ENCODE assay signal across 20 mouse cellular contexts in genomic region chr7:25172669-25173068, GRCm38 (mm10). TPM values are rescaled to one million over a fixed set of nuclear protein-coding genes. Genes with fewer than 3 reads are reported as not detected.
A peak's percentile ranks its signal among the peaks of the same experiment; 100 is the strongest.
DNase-seq lines count a peak whose midpoint lies in the region; ATAC-seq lines count a peak whose summit lies in the region.
"Had no signal": no experiment of that assay in that cellular context is flagged by ENCODE, and none has a peak within 500 bp of the region (broad histone marks: within the 10 kb centered on the region; RNA-seq: fewer than 3 reads in every experiment).

No protein-coding gene starts in this region.

- no peaks in the 10 kb centered on the region for H3K36me3 ChIP-seq in forebrain, embryonic 12.5 days (replicated peaks)
- H3K36me3 ChIP-seq in forebrain, embryonic 13.5 days (ENCODE audit: poor library complexity, severe bottlenecking): no peaks in the 10 kb centered on the region
- no peaks in the 10 kb centered on the region for H3K36me3 ChIP-seq in embryonic facial prominence, embryonic 11.5 days (replicated peaks; ENCODE audit: control insufficient read depth, insufficient read depth, low read depth, low read length)
- no peaks in the 10 kb centered on the region for H3K36me3 ChIP-seq in hindbrain, embryonic 16.5 days (ENCODE audit: control insufficient read depth, insufficient read depth, low read length)
- no peaks in the 10 kb centered on the region for H3K36me3 ChIP-seq in neural tube, embryonic 12.5 days
- H3K36me3 ChIP-seq: forebrain, embryonic 15.5 days; heart, embryonic 15.5 days had no signal

- WGBS in forebrain, embryonic 12.5 days: 46% methylated on average over 5 of the region's 5 CpGs
- WGBS in forebrain, embryonic 13.5 days: 51% methylated on average over 5 of the region's 5 CpGs
- WGBS in embryonic facial prominence, embryonic 11.5 days: 8% methylated on average over 5 of the region's 5 CpGs
- WGBS in hindbrain, embryonic 16.5 days: 18% methylated on average over 5 of the region's 5 CpGs
- WGBS in neural tube, embryonic 12.5 days: 37% methylated on average over 5 of the region's 5 CpGs

- no peaks in the 10 kb centered on the region for H3K9me3 ChIP-seq in forebrain, embryonic 12.5 days
- H3K9me3 ChIP-seq in forebrain, embryonic 13.5 days (replicated peaks): no peaks in the 10 kb centered on the region
- H3K9me3 ChIP-seq in embryonic facial prominence, embryonic 11.5 days (replicated peaks; ENCODE audit: control insufficient read depth, low read length): no peaks in the 10 kb centered on the region
- no peaks in the 10 kb centered on the region for H3K9me3 ChIP-seq in hindbrain, embryonic 16.5 days (ENCODE audit: control insufficient read depth, low read length)
- no peaks in the 10 kb centered on the region for H3K9me3 ChIP-seq in neural tube, embryonic 12.5 days
- H3K9me3 ChIP-seq: forebrain, embryonic 15.5 days; heart, embryonic 15.5 days had no signal

- no peak for DNase-seq in embryonic facial prominence, embryonic 11.5 days (ENCODE audit: low spot score)
- DNase-seq in lung, adult 18-20 months: no peak
- no peak for DNase-seq in urinary bladder, adult 2 months (ENCODE audit: low spot score)
- DNase-seq: adrenal gland, postnatal 14 days; cerebellum, adult 11-12 months; cerebellum, postnatal 25 days; gastrocnemius, postnatal 36 days; heart, postnatal 4 days; kidney, adult 11 months had no signal

- no peak overlapping the region for H3K4me3 ChIP-seq in forebrain, embryonic 12.5 days (replicated peaks)
- H3K4me3 ChIP-seq in forebrain, embryonic 13.5 days: no peak overlapping the region
- no peak overlapping the region for H3K4me3 ChIP-seq in embryonic facial prominence, embryonic 11.5 days (ENCODE audit: low read depth, low read length)
- no peak overlapping the region for H3K4me3 ChIP-seq in hindbrain, embryonic 16.5 days (ENCODE audit: low read length)
- no peak overlapping the region for H3K4me3 ChIP-seq in neural tube, embryonic 12.5 days
- H3K4me3 ChIP-seq: forebrain, embryonic 15.5 days; heart, embryonic 15.5 days; myocyte had no signal

- ATAC-seq in forebrain, embryonic 12.5 days (ENCODE audit: low FRiP score): peak; percentile 40; the same call in 1 of the 2 replicates
- ATAC-seq in forebrain, embryonic 13.5 days: no peak
- peak; percentile 42; the same call in 1 of the 2 replicates for ATAC-seq in embryonic facial prominence, embryonic 11.5 days (replicated peaks; ENCODE audit: insufficient number of reproducible peaks, low FRiP score, low TSS enrichment, low read depth)
- no peak for ATAC-seq in hindbrain, embryonic 16.5 days
- no peak; the same call in 1 of the 2 replicates for ATAC-seq in neural tube, embryonic 12.5 days (ENCODE audit: low FRiP score, low read depth)
- no peak for ATAC-seq in cerebellum, adult (ENCODE audit: insufficient number of reproducible peaks, low FRiP score, low TSS enrichment)
- ATAC-seq: forebrain, embryonic 15.5 days had no signal

- H3K4me2 ChIP-seq in forebrain, embryonic 12.5 days: no peak overlapping the region
- no peak overlapping the region for H3K4me2 ChIP-seq in forebrain, embryonic 13.5 days
- H3K4me2 ChIP-seq in embryonic facial prominence, embryonic 11.5 days (ENCODE audit: low read depth, low read length): no peak overlapping the region
- peak overlapping the region; percentile 6; the same call in 1 of the 2 replicates for H3K4me2 ChIP-seq in hindbrain, embryonic 16.5 days (ENCODE audit: low read length)
- peak overlapping the region; percentile 72 for H3K4me2 ChIP-seq in neural tube, embryonic 12.5 days (replicated peaks)
- H3K4me2 ChIP-seq: forebrain, embryonic 15.5 days; heart, embryonic 15.5 days had no signal

- H3K27me3 ChIP-seq in forebrain, embryonic 12.5 days: peaks cover 22% of the 10 kb centered on the region
- peaks cover 17% of the 10 kb centered on the region for H3K27me3 ChIP-seq in forebrain, embryonic 13.5 days
- peaks cover 9% of the 10 kb centered on the region for H3K27me3 ChIP-seq in embryonic facial prominence, embryonic 11.5 days (ENCODE audit: control insufficient read depth, insufficient read depth, low read length)
- no peaks in the 10 kb centered on the region for H3K27me3 ChIP-seq in hindbrain, embryonic 16.5 days (replicated peaks; ENCODE audit: control insufficient read depth, insufficient read depth, low read length)
- H3K27me3 ChIP-seq in neural tube, embryonic 12.5 days (replicated peaks): peaks cover 13% of the 10 kb centered on the region; the same call in 1 of the 2 replicates
- H3K27me3 ChIP-seq: forebrain, embryonic 15.5 days had no signal

- peaks cover 58% of the 10 kb centered on the region for H3K4me1 ChIP-seq in forebrain, embryonic 12.5 days
- H3K4me1 ChIP-seq in forebrain, embryonic 13.5 days: peaks cover 48% of the 10 kb centered on the region
- H3K4me1 ChIP-seq in embryonic facial prominence, embryonic 11.5 days (ENCODE audit: control insufficient read depth, insufficient read depth, low read length): peaks cover 2% of the 10 kb centered on the region; the same call in 1 of the 2 replicates
- H3K4me1 ChIP-seq in hindbrain, embryonic 16.5 days (ENCODE audit: control insufficient read depth, insufficient read depth, low read depth, low read length): peaks cover 31% of the 10 kb centered on the region
- H3K4me1 ChIP-seq in neural tube, embryonic 12.5 days: peaks cover 45% of the 10 kb centered on the region
- H3K4me1 ChIP-seq: heart, embryonic 15.5 days had no signal

- no peak overlapping the region for H3K9ac ChIP-seq in forebrain, embryonic 12.5 days
- H3K9ac ChIP-seq in forebrain, embryonic 13.5 days: no peak overlapping the region
- no peak overlapping the region for H3K9ac ChIP-seq in embryonic facial prominence, embryonic 11.5 days (replicated peaks; ENCODE audit: low read length)
- no peak overlapping the region for H3K9ac ChIP-seq in hindbrain, embryonic 16.5 days (ENCODE audit: low read depth, low read length)
- no peak overlapping the region for H3K9ac ChIP-seq in neural tube, embryonic 12.5 days
- H3K9ac ChIP-seq: forebrain, embryonic 15.5 days; heart, embryonic 15.5 days; liver, embryonic 14.5 days had no signal

- 0 out of 2 replicates have a peak overlapping the region, but pooled peaks have one; percentile 44 for H3K27ac ChIP-seq in forebrain, embryonic 12.5 days
- H3K27ac ChIP-seq in forebrain, embryonic 13.5 days: no peak overlapping the region; the same call in 1 of the 2 replicates
- no peak overlapping the region for H3K27ac ChIP-seq in embryonic facial prominence, embryonic 11.5 days (replicated peaks; ENCODE audit: low read depth, low read length)
- H3K27ac ChIP-seq in hindbrain, embryonic 16.5 days (ENCODE audit: low read depth, low read length): no peak overlapping the region
- H3K27ac ChIP-seq in neural tube, embryonic 12.5 days: peak overlapping the region; percentile 33; the same call in 1 of the 2 replicates
- H3K27ac ChIP-seq: forebrain, embryonic 15.5 days; heart, embryonic 15.5 days; liver, embryonic 14.5 days; macrophage; stomach, postnatal 0 days had no signal

RNA-seq across cellular contexts. Expression of gene Pou2f2, which starts 6.9 kb away (rescaled TPM):
- polyA plus RNA-seq in forebrain, embryonic 12.5 days (2016; fragmentation: Nextera tagmentation; extraction: Ambion mirVana): 22.3 and 28.6 TPM in 2 replicates
- 21.9 and 22.2 TPM in 2 replicates for polyA plus RNA-seq in forebrain, embryonic 13.5 days (2015; fragmentation: Nextera tagmentation; extraction: Ambion mirVana)
- 4.2 and 9.8 TPM in 2 replicates for polyA plus RNA-seq in embryonic facial prominence, embryonic 11.5 days (2014; fragmentation: Nextera tagmentation; extraction: Ambion mirVana)
- 19.8 and 28.7 TPM in 2 replicates for polyA plus RNA-seq in hindbrain, embryonic 16.5 days (2015; fragmentation: Nextera tagmentation; extraction: Ambion mirVana)
- 28.1 and 32.6 TPM in 2 replicates for polyA plus RNA-seq in neural tube, embryonic 12.5 days (2016; fragmentation: Nextera tagmentation; extraction: Ambion mirVana)
- 0.65 and 1.0 TPM in 2 replicates for polyA plus RNA-seq in urinary bladder, adult 2 months (2012; rRNA removed)

RNA-seq across cellular contexts. Expression of gene Dedd2, which starts 47.7 kb away (rescaled TPM):
- polyA plus RNA-seq in forebrain, embryonic 12.5 days (2016; fragmentation: Nextera tagmentation; extraction: Ambion mirVana): 11.2 and 12.3 TPM in 2 replicates
- polyA plus RNA-seq in forebrain, embryonic 13.5 days (2015; fragmentation: Nextera tagmentation; extraction: Ambion mirVana): 11.0 and 12.5 TPM in 2 replicates
- polyA plus RNA-seq in embryonic facial prominence, embryonic 11.5 days (2014; fragmentation: Nextera tagmentation; extraction: Ambion mirVana): 7.7 and 7.9 TPM in 2 replicates
- polyA plus RNA-seq in hindbrain, embryonic 16.5 days (2015; fragmentation: Nextera tagmentation; extraction: Ambion mirVana): 14.2 and 14.8 TPM in 2 replicates
- polyA plus RNA-seq in neural tube, embryonic 12.5 days (2016; fragmentation: Nextera tagmentation; extraction: Ambion mirVana): 15.5 and 17.7 TPM in 2 replicates
- polyA plus RNA-seq in urinary bladder, adult 2 months (2012; rRNA removed): 13.8 and 14.2 TPM in 2 replicates

RNA-seq across cellular contexts. Expression of gene Zfp526, which starts 48.6 kb away (rescaled TPM):
- polyA plus RNA-seq in forebrain, embryonic 12.5 days (2016; fragmentation: Nextera tagmentation; extraction: Ambion mirVana): 2.7 TPM in 2 replicates
- polyA plus RNA-seq in forebrain, embryonic 13.5 days (2015; fragmentation: Nextera tagmentation; extraction: Ambion mirVana): 2.0 and 2.1 TPM in 2 replicates
- 2.5 and 3.5 TPM in 2 replicates for polyA plus RNA-seq in embryonic facial prominence, embryonic 11.5 days (2014; fragmentation: Nextera tagmentation; extraction: Ambion mirVana)
- polyA plus RNA-seq in hindbrain, embryonic 16.5 days (2015; fragmentation: Nextera tagmentation; extraction: Ambion mirVana): 1.6 and 1.8 TPM in 2 replicates
- 2.1 and 2.9 TPM in 2 replicates for polyA plus RNA-seq in neural tube, embryonic 12.5 days (2016; fragmentation: Nextera tagmentation; extraction: Ambion mirVana)
- 6.9 and 9.3 TPM in 2 replicates for polyA plus RNA-seq in urinary bladder, adult 2 months (2012; rRNA removed)

Comparison
In these comparisons a context has a peak if more than half of its experiments do, and no peak if none do; other contexts are left out.
1. ATAC-seq: peak in forebrain, embryonic 12.5 days (single experiment) and embryonic facial prominence, embryonic 11.5 days (single experiment); none in forebrain, embryonic 13.5 days (single experiment), hindbrain, embryonic 16.5 days (single experiment), neural tube, embryonic 12.5 days (single experiment) and cerebellum, adult (single experiment).
2. H3K27ac ChIP-seq: peak in forebrain, embryonic 12.5 days (single experiment) and neural tube, embryonic 12.5 days (single experiment); none in forebrain, embryonic 13.5 days (single experiment), embryonic facial prominence, embryonic 11.5 days (single experiment) and hindbrain, embryonic 16.5 days (single experiment).
3. H3K4me2 ChIP-seq: peak in hindbrain, embryonic 16.5 days (single experiment) and neural tube, embryonic 12.5 days (single experiment); none in forebrain, embryonic 12.5 days (single experiment), forebrain, embryonic 13.5 days (single experiment) and embryonic facial prominence, embryonic 11.5 days (single experiment).